Mouse (Mus musculus) megakaryocyte-erythroid progenitor cell, adult 5-6 weeks (primary cell): ENCODE measurements around the gene Ppl. TPM values are rescaled to one million over a fixed set of nuclear protein-coding genes. Genes with fewer than 3 reads are reported as not detected.
A peak's percentile ranks its signal among the peaks of the same experiment; 100 is the strongest.

Experiments
- ATAC-seq: replicated peaks from 2 replicates; pipeline ENCODE4 v1.8.0; 2016; ENCODE audit warnings: mild to moderate bottlenecking, inconsistent platforms; ENCODE audit not compliant: severe bottlenecking, poor library complexity, low FRiP score, low TSS enrichment
- total RNA-seq, 2 experiments: library from RNA; stranded (forward) in 1 of 2; stranded (reverse) in 1 of 2; fragments of 200-1000, 215-1000 nt in 1 of 2; fragments of >200 nt in 1 of 2; fragmentation: Nextera tagmentation in 1 of 2; gene quantifications; 2 replicates each; pipeline ENCODE4 v1.2.3; 2014 to 2017

The Ppl gene
- total RNA-seq, 2 experiments from 2014 or later = not detected

GRCm38 (mm10) chr16:5131251-5131922, 834 bp downstream of the Ppl start:
- no peak for ATAC-seq

- ATAC-seq = no peak
Observed at GRCm38 (mm10) chr16:5130766-5131165, 1.5 kb downstream of the Ppl start.

- ATAC-seq = no peak
Observed at GRCm38 (mm10) chr16:5130196-5130595, 2.0 kb downstream of the Ppl start.

GRCm38 (mm10) chr16:5123476-5123875, 8.7 kb downstream of the Ppl start:
- ATAC-seq = no peak

- ATAC-seq = no peak
Observed at GRCm38 (mm10) chr16:5119845-5120244, 12.4 kb downstream of the Ppl start.

GRCm38 (mm10) chr16:5119385-5119784, 12.8 kb downstream of the Ppl start:
- ATAC-seq = no peak

- no peak for ATAC-seq
Observed at GRCm38 (mm10) chr16:5113582-5113981, 18.6 kb downstream of the Ppl start.

- no peak for ATAC-seq
Observed at GRCm38 (mm10) chr16:5113002-5113550, 19.1 kb downstream of the Ppl start.

GRCm38 (mm10) chr16:5111021-5111420, 21.2 kb downstream of the Ppl start:
- no peak for ATAC-seq

GRCm38 (mm10) chr16:5109877-5110276, 22.3 kb downstream of the Ppl start:
- ATAC-seq = no peak

GRCm38 (mm10) chr16:5101000-5101399, 31.2 kb downstream of the Ppl start:
- ATAC-seq = no peak

GRCm38 (mm10) chr16:5096504-5096903, 35.7 kb downstream of the Ppl start:
- ATAC-seq = no peak

- ATAC-seq = no peak
Observed at GRCm38 (mm10) chr16:5093285-5093684, 38.9 kb downstream of the Ppl start.

- no peak for ATAC-seq
Observed at GRCm38 (mm10) chr16:5089021-5089420, 43.2 kb downstream of the Ppl start.

GRCm38 (mm10) chr16:5086179-5086578, 46.0 kb downstream of the Ppl start:
- ATAC-seq = no peak

GRCm38 (mm10) chr16:5085196-5085595, 47.0 kb downstream of the Ppl start:
- ATAC-seq = no peak

- no peak for ATAC-seq
Observed at GRCm38 (mm10) chr16:5074341-5074740, 57.9 kb downstream of the Ppl start.

- no peak for ATAC-seq
Observed at GRCm38 (mm10) chr16:5071974-5072373, 60.2 kb downstream of the Ppl start.

- no peak for ATAC-seq
Observed at GRCm38 (mm10) chr16:5070321-5070720, 61.9 kb downstream of the Ppl start.

- no peak for ATAC-seq
Observed at GRCm38 (mm10) chr16:5063472-5063871, 68.7 kb downstream of the Ppl start.

- peak; percentile 79 for ATAC-seq
Observed at GRCm38 (mm10) chr16:5058114-5058513, 74.1 kb downstream of the Ppl start.
